Mouse (Mus musculus) spleen, adult 2 months (tissue): ENCODE measurements around the gene Qrsl1.

Experiments used
- CTCF ChIP-seq: fragments of 200-500 bp; IDR thresholded peaks from 2 replicates; pipeline ENCODE4 v1.5.1; 2011; ENCODE audit warnings: mild to moderate bottlenecking, inconsistent platforms; ENCODE audit not compliant: insufficient read depth, insufficient read length, insufficient replicate concordance; ENCODE audit errors: extremely low read depth
- POLR2A ChIP-seq: fragments of 200-500 bp; IDR thresholded peaks from 2 replicates; pipeline ENCODE4 v1.6.1; 2011; ENCODE audit warnings: low read depth, low read length, inconsistent platforms

GRCm38 (mm10) chr10:43896065-43896464 lies 5.5 kb downstream of the Qrsl1 start:
- TF ChIP-seq CTCF: no peak
- TF ChIP-seq POLR2A: no peak
